Mouse (Mus musculus) hindbrain, embryonic 11.5 days (tissue): ENCODE data around the gene Rrbp1. TPM values are rescaled to one million over a fixed set of nuclear protein-coding genes. Genes with fewer than 3 reads are reported as not detected.

Experiments used
- ATAC-seq: fragments of 200-750 bp; cut with Nextera tagmentation; 2 replicates; pipeline ENCODE4 v1.8.0; 2017; ENCODE audit warnings: mild to moderate bottlenecking, moderate TSS enrichment, moderate library complexity; ENCODE audit not compliant: low FRiP score
- DNase-seq: peaks from one replicate; pipeline ENCODE4 v3.0.0-alpha.2; 2015; ENCODE audit warnings: low spot score
- H3K27ac ChIP-seq: fragments of 300-500 bp; sonication (generic); 2 replicates; pipeline ENCODE4 v1.5.1; 2014; ENCODE audit warnings: mild to moderate bottlenecking, low read depth, low read length
- H3K27me3 ChIP-seq: fragments of 300-500 bp; sonication (generic); 2 replicates; pipeline ENCODE4 v1.6.1; 2014; ENCODE audit warnings: mild to moderate bottlenecking, low read length, moderate library complexity, mixed read lengths; ENCODE audit not compliant: control insufficient read depth, insufficient read depth
- H3K36me3 ChIP-seq: fragments of 300-500 bp; sonication (generic); 2 replicates; pipeline ENCODE4 v1.6.1; 2014; ENCODE audit warnings: mild to moderate bottlenecking, low read length, moderate library complexity, mixed read lengths; ENCODE audit not compliant: control insufficient read depth, insufficient read depth
- H3K4me1 ChIP-seq: fragments of 300-500 bp; sonication (generic); replicated peaks from 2 replicates; pipeline ENCODE4 v1.6.1; 2014; ENCODE audit warnings: low read length, mixed read lengths; ENCODE audit not compliant: control insufficient read depth, insufficient read depth
- H3K4me2 ChIP-seq: fragments of 300-500 bp; sonication (generic); replicated peaks from 2 replicates; pipeline ENCODE4 v1.6.1; 2014; ENCODE audit warnings: mild to moderate bottlenecking, low read depth, low read length
- H3K4me3 ChIP-seq: fragments of 300-500 bp; sonication (generic); 2 replicates; pipeline ENCODE4 v1.5.1; 2014; ENCODE audit warnings: low read depth, low read length
- H3K9ac ChIP-seq: fragments of 300-500 bp; sonication (generic); 2 replicates; pipeline ENCODE4 v1.6.1; 2014; ENCODE audit warnings: low read depth, low read length
- H3K9me3 ChIP-seq: fragments of 300-500 bp; sonication (generic); 2 replicates; pipeline ENCODE4 v1.6.1; 2016; ENCODE audit warnings: low read length; ENCODE audit not compliant: control insufficient read depth
- WGBS: fragments of 180-500 bp; shearing (Covaris S2); extraction: QIAGEN DNeasy Blood & Tissue Kit; methylation state at CpG from one replicate; pipeline ENCODE4 v1.1.7; 2014; 5-methylcytosine and 5-hydroxymethylcytosine counted together
- polyA plus RNA-seq: library from polyadenylated mRNA; unstranded; fragments of >200 nt; fragmentation: Nextera tagmentation; extraction: Ambion mirVana; gene quantifications from 2 replicates; pipeline ENCODE4 v1.2.1, GENCODE M21; 2014

Gene Rrbp1
- polyA plus RNA-seq, 1 experiment from 2014 or later: 63.9 TPM

DNA sequence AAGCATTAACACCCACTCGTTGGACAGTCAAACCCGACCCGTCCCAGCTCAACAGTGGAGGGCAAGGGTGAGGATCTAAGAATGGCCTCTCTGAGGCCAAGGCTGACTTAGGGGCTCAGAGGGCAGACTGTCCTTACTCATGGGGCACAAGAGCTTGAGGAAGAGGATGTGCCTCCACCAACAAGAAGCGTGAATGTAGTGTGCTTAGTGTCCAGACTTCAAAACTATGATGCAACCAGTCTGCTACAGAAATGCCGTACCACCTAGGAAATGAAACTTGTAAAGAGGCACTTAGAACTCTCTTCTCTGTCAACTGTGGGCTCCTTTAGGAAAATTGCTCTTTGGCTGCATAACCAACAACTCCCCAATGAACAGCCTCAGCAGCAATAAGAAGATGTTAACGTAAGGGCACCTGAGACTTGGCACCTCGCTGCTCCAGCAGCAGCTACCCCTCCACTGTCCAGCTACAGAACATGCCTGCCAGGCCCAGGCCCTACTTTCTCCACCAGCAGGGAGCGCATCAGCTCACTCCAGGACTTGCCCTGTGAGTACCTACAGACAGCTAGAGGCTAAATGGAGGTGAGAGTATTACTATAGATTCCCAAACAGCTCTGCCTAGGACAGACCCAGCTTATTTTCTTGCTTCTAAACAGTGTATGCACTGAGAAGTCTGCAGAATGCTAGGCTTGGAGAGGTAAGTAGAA is 32.5 kb downstream of the Rrbp1 start:
- Histone ChIP-seq H3K36me3 (no peaks in the 10 kb centered on the region), H3K9me3 (no peaks in the 10 kb centered on the region), H3K27ac (no peak overlapping the region), H3K4me2 (no peak overlapping the region), H3K9ac (no peak overlapping the region), H3K4me1 (no peaks in the 10 kb centered on the region), H3K27me3 (no peaks in the 10 kb centered on the region), H3K4me3 (no peak overlapping the region)
- ATAC-seq (no peak), DNase-seq (no peak)
- WGBS: 93% methylated on average over 8 of the region's 8 CpGs

DNA sequence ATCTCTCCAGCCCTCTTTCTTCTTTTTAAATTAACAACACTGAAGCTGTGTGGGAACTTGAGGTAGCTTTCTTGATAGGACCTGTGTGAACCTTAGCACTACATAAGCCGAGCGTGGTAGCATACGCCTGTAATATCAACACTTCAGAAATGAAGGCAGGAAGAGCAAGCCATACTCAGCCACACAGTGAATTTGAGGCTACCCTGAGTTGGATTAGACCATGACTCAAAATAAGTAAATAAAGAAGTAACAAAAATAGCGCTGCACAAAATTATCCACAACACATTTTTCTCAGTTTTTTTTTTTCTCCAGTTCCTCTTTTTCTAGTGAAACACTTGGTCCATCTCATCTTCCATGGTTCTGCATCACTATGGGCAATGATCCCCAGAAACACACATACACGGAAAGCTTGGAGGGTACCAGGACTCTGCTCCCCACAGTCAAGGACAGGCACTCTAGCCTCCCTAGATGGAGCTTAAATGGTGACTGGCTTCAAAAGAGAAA is 35.9 kb downstream of the Rrbp1 start:
- Histone ChIP-seq H3K27ac (no peak overlapping the region), H3K9me3 (no peaks in the 10 kb centered on the region), H3K4me2 (no peak overlapping the region), H3K4me3 (no peak overlapping the region), H3K27me3 (no peaks in the 10 kb centered on the region), H3K4me1 (no peaks in the 10 kb centered on the region), H3K36me3 (no peaks in the 10 kb centered on the region), H3K9ac (no peak overlapping the region)
- ATAC-seq (no peak), DNase-seq (no peak)
- WGBS: 98% methylated on average over 5 of the region's 5 CpGs

DNA sequence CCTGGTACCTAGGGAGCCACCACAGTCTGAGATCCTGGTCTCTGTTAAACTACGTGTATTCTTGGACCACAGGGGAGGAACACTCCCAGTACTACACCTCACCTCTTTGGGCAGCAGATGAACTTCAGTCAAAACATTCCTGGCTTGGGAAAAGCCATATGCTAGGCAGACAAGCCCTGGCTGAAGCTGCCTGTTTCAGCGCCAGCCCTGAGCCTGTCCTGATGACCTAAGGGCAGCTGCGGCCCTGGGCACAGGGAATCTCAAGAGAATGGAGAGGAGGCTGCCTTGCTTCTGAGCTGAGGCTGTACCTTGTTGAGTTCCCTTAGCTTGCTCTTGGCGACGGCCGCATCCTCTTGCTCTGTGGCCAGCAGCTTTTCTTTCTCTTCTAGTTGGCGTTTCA is 37.9 kb downstream of the Rrbp1 start:
- Histone ChIP-seq H3K4me3 (no peak overlapping the region), H3K4me1 (no peaks in the 10 kb centered on the region), H3K9ac (no peak overlapping the region), H3K4me2 (no peak overlapping the region), H3K9me3 (no peaks in the 10 kb centered on the region), H3K36me3 (no peaks in the 10 kb centered on the region), H3K27me3 (no peaks in the 10 kb centered on the region), H3K27ac (no peak overlapping the region)
- 93% methylated on average over 7 of the region's 7 CpGs for WGBS
- ATAC-seq (no peak), DNase-seq (no peak)

DNA sequence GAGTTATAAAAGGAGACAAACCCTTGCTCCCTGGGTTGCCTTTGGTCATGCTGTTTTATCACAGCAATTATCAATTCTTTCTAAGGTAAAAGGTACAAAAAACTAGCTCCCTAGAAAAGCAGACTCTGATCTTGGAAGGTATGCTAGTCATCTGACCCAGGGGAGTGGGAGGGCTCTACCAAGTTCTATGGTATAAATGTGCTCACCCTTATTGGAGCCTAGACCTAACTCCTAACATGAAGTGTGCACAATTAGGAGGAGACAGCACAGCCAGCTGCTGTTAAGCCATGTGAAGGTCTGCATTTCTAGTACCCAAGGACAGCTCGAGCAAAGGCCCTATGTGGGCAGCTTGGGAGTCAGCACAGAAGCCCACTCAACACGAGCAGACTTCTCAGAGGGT is 39.2 kb downstream of the Rrbp1 start:
- 85% methylated on average over 2 of the region's 2 CpGs for WGBS
- ATAC-seq: no peak
- H3K4me3 ChIP-seq: no peak overlapping the region
- DNase-seq: no peak
- H3K27ac ChIP-seq: no peak overlapping the region
- no peaks in the 10 kb centered on the region for H3K27me3 ChIP-seq
- no peaks in the 10 kb centered on the region for H3K4me1 ChIP-seq
- H3K36me3 ChIP-seq: no peaks in the 10 kb centered on the region
- H3K9me3 ChIP-seq: no peaks in the 10 kb centered on the region
- H3K9ac ChIP-seq: no peak overlapping the region
- no peak overlapping the region for H3K4me2 ChIP-seq

DNA sequence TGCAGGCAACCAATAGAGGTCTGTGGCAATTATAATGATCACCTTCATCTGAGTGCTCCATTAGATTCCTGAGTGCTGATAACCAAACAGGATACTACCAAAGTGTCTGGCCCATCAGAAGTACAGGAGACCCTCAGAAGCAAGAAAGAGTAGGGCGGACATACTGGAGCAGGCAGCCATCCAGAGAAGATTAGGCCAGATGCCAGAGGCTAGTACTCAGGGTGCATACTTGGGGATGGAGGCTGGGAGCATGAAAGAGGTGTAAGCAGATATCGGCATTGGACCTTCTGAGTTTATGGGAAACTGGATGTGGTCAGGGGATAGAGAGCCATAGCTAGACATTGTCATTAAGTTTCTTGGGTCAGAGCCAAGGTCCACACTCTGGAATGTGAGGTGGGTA is 40.2 kb downstream of the Rrbp1 start:
- H3K9me3 ChIP-seq: no peaks in the 10 kb centered on the region
- H3K36me3 ChIP-seq: no peaks in the 10 kb centered on the region
- DNase-seq (no peak), ATAC-seq (no peak)
- H3K9ac ChIP-seq: no peak overlapping the region
- no peaks in the 10 kb centered on the region for H3K4me1 ChIP-seq
- 90% methylated on average over 2 of the region's 2 CpGs for WGBS
- no peak overlapping the region for H3K4me3 ChIP-seq
- H3K4me2 ChIP-seq: no peak overlapping the region
- no peak overlapping the region for H3K27ac ChIP-seq
- H3K27me3 ChIP-seq: no peaks in the 10 kb centered on the region

DNA sequence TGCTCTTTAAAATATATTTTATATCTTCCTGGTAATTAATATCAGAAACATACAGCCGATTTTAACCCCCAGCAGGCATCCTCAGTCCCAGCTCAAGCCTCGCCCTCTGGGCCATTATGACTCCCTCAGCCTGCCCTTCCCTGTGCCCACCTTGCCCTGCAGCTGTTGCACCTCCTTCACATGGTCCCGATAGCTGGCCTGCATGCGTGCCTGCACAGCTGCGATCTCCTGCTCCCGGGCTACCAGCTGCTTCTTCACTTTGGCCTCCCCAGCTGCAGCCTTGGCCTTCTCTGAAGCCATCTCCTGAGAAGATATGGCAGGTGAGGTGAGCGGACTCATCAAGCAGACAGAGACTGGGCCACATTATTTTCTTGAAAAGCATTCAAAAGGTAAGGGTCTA is 41.8 kb downstream of the Rrbp1 start:
- Histone ChIP-seq H3K4me2 (no peak overlapping the region), H3K27me3 (no peaks in the 10 kb centered on the region), H3K36me3 (no peaks in the 10 kb centered on the region), H3K27ac (no peak overlapping the region), H3K4me3 (no peak overlapping the region), H3K9me3 (no peaks in the 10 kb centered on the region), H3K4me1 (no peaks in the 10 kb centered on the region), H3K9ac (no peak overlapping the region)
- ATAC-seq (no peak), DNase-seq (no peak)
- WGBS: 92% methylated on average over 7 of the region's 7 CpGs

DNA sequence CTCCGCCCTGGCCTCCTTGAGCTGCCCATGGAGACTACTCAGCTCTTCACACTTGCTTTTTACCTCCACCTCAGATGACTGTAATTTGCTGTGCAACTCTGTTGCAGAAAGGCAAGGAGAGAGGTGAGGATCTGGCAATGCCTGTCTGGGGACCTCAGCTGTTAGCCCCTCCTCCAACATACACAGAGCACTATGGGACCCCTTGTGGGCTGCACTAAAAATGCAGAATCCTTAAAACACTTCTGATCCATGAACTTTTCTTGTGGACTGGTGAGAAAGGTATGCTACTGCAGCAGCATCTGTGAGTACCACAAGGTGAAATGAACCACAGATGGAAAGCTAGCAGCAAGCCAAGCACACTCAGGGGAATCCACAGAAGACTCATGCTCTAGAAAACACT is 47.7 kb downstream of the Rrbp1 start:
- Histone ChIP-seq H3K9me3 (no peaks in the 10 kb centered on the region), H3K4me2 (no peak overlapping the region), H3K27me3 (no peaks in the 10 kb centered on the region), H3K36me3 (0 out of 2 replicates have a peak, but pooled peaks cover 7% of the 10 kb centered on the region), H3K27ac (no peak overlapping the region), H3K9ac (no peak overlapping the region), H3K4me3 (no peak overlapping the region), H3K4me1 (no peaks in the 10 kb centered on the region)
- WGBS: 100% methylated on average over 1 of the region's 1 CpGs
- no peak for ATAC-seq
- no peak for DNase-seq

DNA sequence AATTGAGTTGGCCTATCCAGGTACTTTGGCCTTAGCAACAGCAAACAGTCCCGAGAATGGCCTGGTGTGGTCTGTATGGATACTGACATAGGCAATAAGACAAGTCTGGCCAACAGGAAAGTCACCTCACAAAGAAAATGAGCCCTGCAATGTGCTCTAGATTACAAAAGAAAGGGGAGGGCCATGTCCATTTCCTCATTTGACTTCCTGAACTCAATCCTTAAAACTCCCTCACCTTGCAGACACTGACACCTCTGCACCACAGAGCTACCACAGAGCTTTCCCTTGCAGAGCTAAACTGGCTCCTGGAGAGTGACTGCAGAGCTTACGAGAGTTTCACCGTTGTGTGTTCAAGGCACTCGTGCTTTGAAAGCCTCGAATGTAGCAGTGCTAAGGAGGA is 48.9 kb downstream of the Rrbp1 start:
- H3K4me3 ChIP-seq: no peak overlapping the region
- 93% methylated on average over 5 of the region's 5 CpGs for WGBS
- ATAC-seq: no peak
- 0 out of 2 replicates have a peak, but pooled peaks cover 7% of the 10 kb centered on the region for H3K36me3 ChIP-seq
- no peak overlapping the region for H3K9ac ChIP-seq
- H3K27ac ChIP-seq: no peak overlapping the region
- no peaks in the 10 kb centered on the region for H3K27me3 ChIP-seq
- no peak for DNase-seq
- H3K9me3 ChIP-seq: no peaks in the 10 kb centered on the region
- H3K4me2 ChIP-seq: no peak overlapping the region
- H3K4me1 ChIP-seq: no peaks in the 10 kb centered on the region

DNA sequence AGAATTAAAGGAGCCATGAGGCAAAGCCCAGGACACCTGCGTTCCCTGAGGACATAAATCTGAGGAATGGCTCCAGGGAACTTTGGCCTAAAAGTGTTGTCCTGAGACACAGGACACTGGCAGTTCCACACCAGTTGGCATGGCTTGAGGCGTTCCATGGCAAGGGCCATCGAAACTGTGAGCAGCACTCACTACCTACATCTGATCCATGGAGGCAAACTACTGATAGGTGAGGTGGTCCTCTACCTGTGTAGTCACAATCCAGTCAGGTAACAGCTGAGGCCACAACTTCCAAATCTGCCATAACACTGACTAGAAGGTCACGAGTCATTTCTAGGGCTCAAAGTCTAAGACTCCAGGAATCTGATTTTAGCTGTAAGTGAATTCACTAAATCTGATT is 55.3 kb downstream of the Rrbp1 start:
- Histone ChIP-seq H3K9ac (no peak overlapping the region), H3K4me2 (no peak overlapping the region), H3K4me1 (no peaks in the 10 kb centered on the region), H3K9me3 (no peaks in the 10 kb centered on the region), H3K4me3 (no peak overlapping the region), H3K36me3 (0 out of 2 replicates have a peak, but pooled peaks cover under 1% of the 10 kb centered on the region), H3K27ac (no peak overlapping the region), H3K27me3 (no peaks in the 10 kb centered on the region)
- ATAC-seq (no peak), DNase-seq (no peak)
- WGBS: 97% methylated on average over 4 of the region's 4 CpGs
